Mouse (Mus musculus) heart, adult 2 months (tissue): ENCODE data around the gene Fam43b. TPM values are rescaled to one million over a fixed set of nuclear protein-coding genes. Genes with fewer than 3 reads are reported as not detected.
"Not testable (repeated sequence)": the region's sequence is repeated elsewhere in the genome, so short reads cannot be mapped to it uniquely, and the experiment has no call there.

Source experiments
- DNase-seq, 2 experiments: peaks; one replicate each; pipeline ENCODE4 v3.0.0; 2021
- H3K27ac ChIP-seq: fragments of 200-600 bp; 2 replicates; pipeline ENCODE4 v1.8.1; 2022
- H3K27me3 ChIP-seq: fragments of 200-500 bp; 2 replicates; pipeline ENCODE4 v1.6.1; 2012; ENCODE audit warnings: mild to moderate bottlenecking, low read length, inconsistent platforms, mixed read lengths; ENCODE audit not compliant: control insufficient read depth, insufficient read depth
- H3K36me3 ChIP-seq: fragments of 200-500 bp; 2 replicates; pipeline ENCODE4 v1.6.1; 2012; ENCODE audit warnings: low read length, inconsistent platforms; ENCODE audit not compliant: control insufficient read depth, insufficient read depth
- H3K4me1 ChIP-seq: fragments of 200-500 bp; 2 replicates; pipeline ENCODE4 v1.6.1; 2011; ENCODE audit warnings: low read length; ENCODE audit not compliant: control insufficient read depth, insufficient read depth
- H3K4me3 ChIP-seq: fragments of 200-600 bp; 2 replicates; pipeline ENCODE4 v1.8.1; 2022
- H3K79me2 ChIP-seq: fragments of 200-500 bp; replicated peaks from 2 replicates; pipeline ENCODE4 v1.6.1; 2012; ENCODE audit warnings: mild to moderate bottlenecking, inconsistent platforms, low read length, moderate library complexity, mixed read lengths; ENCODE audit not compliant: control insufficient read depth, insufficient read depth
- H3K9ac ChIP-seq: fragments of 200-500 bp; 2 replicates; pipeline ENCODE4 v1.6.1; 2012; ENCODE audit warnings: low read depth, mild to moderate bottlenecking, control low read depth, inconsistent platforms, low read length, mixed read lengths
- CTCF ChIP-seq: fragments of 200-600 bp; IDR thresholded peaks from 2 replicates; pipeline ENCODE4 v1.8.1; 2022; ENCODE audit warnings: antibody characterized with exemption, mild to moderate bottlenecking, moderate library complexity
- EP300 ChIP-seq: fragments of 200-500 bp; IDR thresholded peaks from 2 replicates; pipeline ENCODE4 v1.6.1; 2011; ENCODE audit warnings: low read depth, low read length, control low read depth; ENCODE audit not compliant: insufficient read depth
- POLR2A ChIP-seq: fragments of 200-500 bp; IDR thresholded peaks from 2 replicates; pipeline ENCODE4 v1.6.1; 2011; ENCODE audit warnings: mild to moderate bottlenecking, low read depth, low read length, control low read depth; ENCODE audit not compliant: insufficient read depth
- WGBS: fragments of 180-500 bp; shearing (Covaris S2); methylation state at CpG from one replicate; pipeline ENCODE4 v1.1.7; 2018; 5-methylcytosine and 5-hydroxymethylcytosine counted together
- intact Hi-C: fragments of 180-260 bp; cut with DNase I; formaldehyde crosslinking; loops from one replicate; pipeline ENCODE4 v1.15.1; 2025
- polyA plus RNA-seq: library from polyadenylated mRNA; depleted of rRNA; stranded (reverse); fragments of >200 nt; gene quantifications from 2 replicates; pipeline ENCODE4 v1.2.3, GENCODE M21; 2012
- total RNA-seq, 2 experiments: library from RNA; stranded (reverse); gene quantifications; 2 replicates each; pipeline ENCODE4 v1.2.3; 2021

Gene Fam43b
- total and polyA plus RNA-seq, 3 experiments: not detected

DNA sequence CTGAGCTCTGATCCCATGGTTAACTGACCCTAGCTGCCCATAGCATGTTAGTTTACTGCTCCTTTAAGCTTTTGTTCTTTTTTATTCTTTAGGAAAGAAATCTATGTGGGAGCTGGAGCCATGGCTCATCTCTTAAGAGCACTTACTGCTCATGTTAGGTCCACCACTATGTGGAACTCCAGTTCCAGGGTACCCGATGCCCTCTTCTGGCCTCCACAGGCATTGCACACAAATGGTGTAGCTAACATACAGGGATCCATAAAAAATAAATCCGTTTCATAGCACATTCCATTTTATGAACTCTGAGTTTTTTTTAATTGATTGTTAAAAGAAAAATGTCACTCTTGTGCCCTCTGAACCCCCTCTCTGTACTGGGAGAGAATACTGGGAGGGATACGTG is 33.5 kb upstream of the Fam43b start:
- Histone ChIP-seq H3K79me2 (peaks cover 2% of the 10 kb centered on the region), H3K36me3 (no peaks in the 10 kb centered on the region), H3K4me1 (peaks cover 2% of the 10 kb centered on the region; the same call in 1 of the 2 replicates), H3K4me3 (no peak overlapping the region), H3K27me3 (no peaks in the 10 kb centered on the region), H3K27ac (no peak overlapping the region), H3K9ac (no peak overlapping the region)
- WGBS: 31% methylated on average over 3 of the region's 3 CpGs
- no peak for TF ChIP-seq EP300
- TF ChIP-seq POLR2A: no peak
- peak; percentile 71 for TF ChIP-seq CTCF
- DNase-seq: no peak
- intact Hi-C loops: loop anchor here (5.0 kb wide), 1 partner anchor 212 kb away; the partner anchor contains the start of gene Hp1bp3

DNA sequence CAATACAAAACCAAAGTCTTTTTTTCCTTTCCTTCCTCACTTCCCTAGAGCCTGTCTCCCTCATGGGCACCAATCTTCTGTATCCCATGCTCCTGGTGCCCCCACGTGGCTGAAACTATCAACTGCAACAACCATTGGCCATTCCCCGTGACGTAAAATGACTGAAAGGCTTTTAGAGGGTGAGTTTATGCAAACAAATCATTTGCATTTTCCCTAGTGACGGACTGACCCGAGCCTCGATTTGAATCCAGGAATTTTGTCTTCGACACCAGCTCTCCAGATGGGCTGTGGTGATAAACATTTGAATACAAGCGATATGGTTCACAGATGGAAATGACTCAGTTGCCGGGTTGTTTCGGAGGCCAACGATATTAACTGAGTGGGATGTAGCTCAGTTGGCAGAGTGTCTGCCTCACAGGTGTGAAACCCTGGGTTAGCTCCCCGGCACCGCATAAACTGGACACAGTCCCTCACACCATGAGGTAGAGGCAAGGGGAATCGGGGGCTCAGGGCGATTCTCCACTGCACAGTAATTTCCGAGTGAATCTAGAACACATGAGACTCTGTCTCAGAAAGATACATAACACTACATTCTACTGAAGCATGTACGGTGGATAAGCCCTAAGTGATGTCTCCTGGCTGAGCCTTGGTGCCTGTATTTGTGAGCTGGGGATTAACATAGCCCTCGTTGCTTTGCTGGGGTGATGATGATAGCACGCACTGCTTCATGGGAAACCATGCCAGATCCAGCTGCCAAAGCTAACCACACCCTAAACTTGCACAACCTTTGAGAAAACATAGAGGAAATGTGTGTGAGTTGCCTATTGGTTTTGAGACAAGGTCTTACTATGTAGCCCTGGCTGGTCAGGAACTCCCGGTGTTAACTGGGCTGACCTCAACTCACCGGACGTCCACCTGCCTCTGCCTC is 30.7 kb upstream of the Fam43b start:
- H3K27me3 ChIP-seq: no peaks in the 10 kb centered on the region
- no peak overlapping the region for H3K9ac ChIP-seq
- H3K27ac ChIP-seq: peak overlapping the region; percentile 15; the same call in 1 of the 2 replicates
- 34% methylated on average over 22 of the region's 22 CpGs for WGBS
- intact Hi-C loops: loop anchor here (1.0 to 5.0 kb wide), 3 partner anchors 48 to 210 kb away; partner anchors contain the start of gene Hp1bp3
- no peaks in the 10 kb centered on the region for H3K36me3 ChIP-seq
- no peaks in the 10 kb centered on the region for H3K79me2 ChIP-seq
- DNase-seq: peak; percentile 82 to 89
- H3K4me1 ChIP-seq: no peaks in the 10 kb centered on the region; the same call in 1 of the 2 replicates
- peak; percentile 91 for TF ChIP-seq EP300
- peak; percentile 88 for TF ChIP-seq CTCF
- no peak for TF ChIP-seq POLR2A
- H3K4me3 ChIP-seq: no peak overlapping the region

DNA sequence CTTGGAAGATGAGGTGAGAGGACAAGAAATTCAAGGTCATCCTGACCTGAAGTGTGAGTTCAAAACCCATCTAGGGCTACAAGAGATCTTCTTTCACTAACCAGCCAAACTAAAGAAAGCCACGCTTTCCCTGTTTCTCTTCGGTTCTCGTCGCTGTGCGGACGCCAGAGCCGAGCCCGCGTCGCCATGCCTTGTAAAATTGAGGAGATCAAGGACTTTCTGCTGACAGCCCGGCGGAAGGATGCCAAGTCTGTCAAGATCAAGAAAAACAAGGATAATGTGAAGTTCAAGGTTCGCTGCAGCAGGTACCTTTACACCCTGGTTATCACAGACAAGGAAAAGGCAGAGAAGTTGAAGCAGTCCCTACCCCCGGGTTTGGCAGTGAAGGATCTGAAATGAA is 29.3 kb upstream of the Fam43b start:
- not testable (repeated sequence) for H3K4me3 ChIP-seq, H3K27me3 ChIP-seq, H3K4me1 ChIP-seq, H3K27ac ChIP-seq, DNase-seq, H3K36me3 ChIP-seq, H3K79me2 ChIP-seq, H3K9ac ChIP-seq
- intact Hi-C loops: loop anchor here (1.0 to 5.0 kb wide), 3 partner anchors 46 to 208 kb away; partner anchors contain the start of gene Hp1bp3
- WGBS: 90% methylated on average over 14 of the region's 14 CpGs

DNA sequence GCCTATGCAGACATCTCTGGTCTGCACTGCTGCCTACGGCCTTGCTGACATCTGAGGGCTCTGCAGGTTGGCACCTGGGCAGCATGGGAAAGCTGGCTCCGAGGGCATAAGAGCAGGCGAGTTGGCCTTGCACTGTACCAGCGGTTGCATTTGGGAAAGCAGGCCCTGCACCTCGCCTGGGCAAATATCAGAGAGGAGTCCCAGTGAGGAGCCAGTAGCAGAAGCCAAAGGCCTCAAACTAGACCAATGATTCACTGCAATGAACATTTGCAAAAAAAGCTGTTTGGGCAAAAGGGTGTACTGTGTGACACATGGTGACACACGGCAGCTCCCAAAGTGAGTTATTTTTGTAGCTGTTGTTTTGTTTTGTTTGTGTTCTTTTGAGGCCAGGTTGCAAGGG is 28.7 kb upstream of the Fam43b start:
- intact Hi-C loops: loop anchor here (5.0 kb wide), 1 partner anchor 208 kb away; the partner anchor contains the start of gene Hp1bp3
- WGBS: 79% methylated on average over 6 of the region's 6 CpGs
- no peak for TF ChIP-seq EP300
- no peak for TF ChIP-seq CTCF
- TF ChIP-seq POLR2A: no peak
- Histone ChIP-seq H3K9ac (no peak overlapping the region), H3K79me2 (no peaks in the 10 kb centered on the region), H3K27ac (no peak overlapping the region), H3K27me3 (peaks cover under 1% of the 10 kb centered on the region; the same call in 1 of the 2 replicates), H3K36me3 (no peaks in the 10 kb centered on the region), H3K4me3 (no peak overlapping the region), H3K4me1 (no peaks in the 10 kb centered on the region; the same call in 1 of the 2 replicates)
- no peak for DNase-seq

DNA sequence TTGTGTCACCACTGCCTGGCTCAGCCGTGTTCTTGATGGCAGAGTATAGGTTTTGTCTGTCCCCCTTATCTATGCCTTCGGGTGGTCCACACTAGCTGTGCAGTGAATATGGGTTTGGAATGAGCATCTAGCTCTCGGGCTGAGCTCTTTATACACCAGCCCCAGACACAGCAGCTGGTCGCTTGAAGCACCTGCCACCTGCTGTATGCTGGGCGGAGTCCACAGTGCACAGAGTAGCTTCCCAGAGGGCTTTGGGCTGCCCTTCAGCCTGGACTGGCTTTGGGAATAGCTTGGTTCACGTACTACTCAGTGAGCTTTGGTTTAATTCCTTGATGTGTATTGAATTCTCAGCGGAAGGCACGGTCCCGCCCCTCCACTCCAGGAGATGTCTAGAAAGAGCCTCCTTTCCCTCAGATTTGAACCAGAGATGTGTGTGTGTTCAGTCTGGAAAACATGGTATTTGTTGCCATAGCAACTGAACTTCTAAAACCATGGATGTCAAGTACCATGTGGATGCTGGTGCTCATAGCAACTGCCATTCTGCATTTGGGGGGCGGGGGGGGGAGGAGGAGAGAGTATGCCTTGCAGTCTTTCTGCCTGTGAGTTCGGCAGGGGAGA is 22.1 kb upstream of the Fam43b start:
- peaks cover 1% of the 10 kb centered on the region for H3K27me3 ChIP-seq
- WGBS: 69% methylated on average over 11 of the region's 11 CpGs
- H3K9ac ChIP-seq: no peak overlapping the region
- no peak for DNase-seq
- H3K4me1 ChIP-seq: peaks cover 8% of the 10 kb centered on the region
- no peaks in the 10 kb centered on the region for H3K36me3 ChIP-seq
- no peak overlapping the region for H3K4me3 ChIP-seq
- intact Hi-C loops: no loop called here
- H3K27ac ChIP-seq: no peak overlapping the region
- no peak for TF ChIP-seq EP300
- TF ChIP-seq POLR2A: no peak
- no peak for TF ChIP-seq CTCF
- H3K79me2 ChIP-seq: no peaks in the 10 kb centered on the region

DNA sequence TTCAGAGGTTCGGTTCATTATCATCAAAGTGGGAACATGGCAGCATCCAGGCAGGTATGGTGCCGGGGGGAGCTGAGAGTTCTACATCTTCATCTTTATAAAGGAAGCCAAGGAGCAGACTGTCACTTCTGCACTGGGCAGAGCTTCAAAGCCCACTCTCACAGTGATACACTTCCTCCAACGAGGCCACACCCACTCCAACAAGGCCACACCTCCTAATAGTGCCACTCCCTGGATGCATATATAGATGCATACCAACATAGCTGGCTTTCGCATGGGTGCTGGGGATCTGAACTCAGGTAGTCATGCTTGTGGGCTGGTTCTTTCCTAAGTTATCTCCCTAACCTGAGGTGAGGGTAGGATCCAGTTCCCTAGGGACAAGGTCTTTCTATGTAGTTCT is 21.6 kb upstream of the Fam43b start:
- no peaks in the 10 kb centered on the region for H3K36me3 ChIP-seq
- no peak overlapping the region for H3K27ac ChIP-seq
- peaks cover 8% of the 10 kb centered on the region for H3K4me1 ChIP-seq
- intact Hi-C loops: no loop called here
- H3K27me3 ChIP-seq: peaks cover 1% of the 10 kb centered on the region
- DNase-seq: no peak
- H3K79me2 ChIP-seq: no peaks in the 10 kb centered on the region
- H3K4me3 ChIP-seq: no peak overlapping the region
- H3K9ac ChIP-seq: no peak overlapping the region
- 77% methylated on average over 4 of the region's 4 CpGs for WGBS
- TF ChIP-seq EP300: no peak
- no peak for TF ChIP-seq CTCF
- TF ChIP-seq POLR2A: no peak
